Mouse (Mus musculus): ENCODE results near the gene Ifna14.
"Not testable (repeated sequence)": the region's sequence is repeated elsewhere in the genome, so short reads cannot be mapped to it uniquely, and the experiment has no call there.

The Ifna14 gene

DNA sequence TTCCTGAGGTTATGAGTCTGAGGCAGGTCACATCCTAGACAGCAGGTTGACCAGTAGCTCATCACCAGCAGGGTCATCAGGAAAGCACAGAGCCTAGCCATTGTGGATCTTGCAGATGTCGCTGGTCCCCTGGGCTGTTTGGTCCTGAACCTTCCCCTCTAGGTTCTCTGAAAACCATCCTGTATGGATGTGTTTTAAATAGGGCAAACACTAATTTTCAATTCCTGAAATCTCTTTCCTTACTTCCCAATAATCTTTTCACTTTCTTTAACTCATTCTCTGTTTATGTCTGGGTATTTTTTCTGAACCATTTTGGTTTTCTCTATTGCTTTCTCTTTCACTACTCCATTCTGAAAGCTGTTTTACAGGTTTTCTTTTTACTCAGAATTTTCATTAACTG lies at the start of gene Ifna14:
Ifna14 (minus strand) TSS at position 101 of the 400 bp plus-strand sequence.
- CTCF ChIA-PET: no interaction called here

GRCm38 (mm10) chr4:88603276-88603675 lies 31.7 kb upstream of the Ifna14 start, which contains the start of gene Ifna12:
Gene Ifna12 (minus strand): TSS chr4:88603376.
- CTCF ChIA-PET: no interaction called here

GRCm38 (mm10) chr4:88592285-88592684 lies 20.7 kb upstream of the Ifna14 start, which contains the start of gene Ifna9:
Gene Ifna9 (minus strand): TSS chr4:88592385.
- CTCF ChIA-PET: no interaction called here

DNA sequence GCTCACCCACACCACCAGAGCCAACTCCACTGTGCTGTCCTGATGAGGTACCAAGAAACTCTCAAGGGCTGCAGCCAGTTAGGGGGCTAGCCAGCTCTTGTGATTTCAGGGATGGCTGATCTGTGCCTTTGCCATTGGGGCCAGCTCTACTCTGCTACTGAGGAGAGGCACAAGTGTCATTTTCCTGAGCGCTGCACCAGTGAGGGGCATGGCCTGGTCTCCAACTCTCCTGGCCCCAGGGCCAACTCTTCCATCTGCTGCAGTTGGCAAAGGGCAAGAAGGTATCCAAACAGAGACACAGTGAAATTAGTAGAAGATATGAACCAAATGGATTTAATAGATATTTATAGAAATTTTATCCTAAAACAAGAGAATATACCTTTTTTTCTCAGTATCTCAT lies 9.8 kb downstream of the Ifna14 start:
- CTCF ChIA-PET: no interaction called here

- CTCF ChIA-PET: not testable (repeated sequence)
Measured at GRCm38 (mm10) chr4:88558145-88558544, 13.5 kb downstream of the Ifna14 start, which contains the start of gene Ifna15. Gene Ifna15 (minus strand): TSS chr4:88558245.

- CTCF ChIA-PET: interaction anchor here (0.5 kb wide), 1 partner anchor 173 kb away, joined by 6 read pairs; no protein-coding TSS in a partner anchor
Measured at GRCm38 (mm10) chr4:88550161-88550945, 21.2 kb downstream of the Ifna14 start.

DNA sequence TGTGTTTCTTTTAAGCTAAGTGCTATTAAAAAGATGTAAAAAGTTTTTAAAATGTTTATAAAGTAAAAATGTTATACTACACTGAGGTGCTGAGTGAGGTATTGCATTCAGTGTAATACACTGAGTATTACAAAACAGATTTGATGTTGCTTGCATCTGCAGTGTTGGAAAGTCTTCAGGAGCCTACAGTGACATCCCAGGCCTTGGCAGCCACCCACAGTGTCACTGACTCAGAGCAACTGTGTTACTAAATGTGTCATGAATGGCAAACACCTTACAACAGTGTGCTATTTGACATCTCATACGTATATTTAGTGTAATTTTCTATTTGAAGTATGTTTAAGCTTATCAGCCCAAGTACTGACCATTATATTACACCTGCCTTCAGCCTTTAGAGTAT lies 23.6 kb downstream of the Ifna14 start:
- CTCF ChIA-PET: interaction anchor here (0.6 kb wide), 1 partner anchor 806 kb away, joined by 4 read pairs; no protein-coding TSS in a partner anchor

DNA sequence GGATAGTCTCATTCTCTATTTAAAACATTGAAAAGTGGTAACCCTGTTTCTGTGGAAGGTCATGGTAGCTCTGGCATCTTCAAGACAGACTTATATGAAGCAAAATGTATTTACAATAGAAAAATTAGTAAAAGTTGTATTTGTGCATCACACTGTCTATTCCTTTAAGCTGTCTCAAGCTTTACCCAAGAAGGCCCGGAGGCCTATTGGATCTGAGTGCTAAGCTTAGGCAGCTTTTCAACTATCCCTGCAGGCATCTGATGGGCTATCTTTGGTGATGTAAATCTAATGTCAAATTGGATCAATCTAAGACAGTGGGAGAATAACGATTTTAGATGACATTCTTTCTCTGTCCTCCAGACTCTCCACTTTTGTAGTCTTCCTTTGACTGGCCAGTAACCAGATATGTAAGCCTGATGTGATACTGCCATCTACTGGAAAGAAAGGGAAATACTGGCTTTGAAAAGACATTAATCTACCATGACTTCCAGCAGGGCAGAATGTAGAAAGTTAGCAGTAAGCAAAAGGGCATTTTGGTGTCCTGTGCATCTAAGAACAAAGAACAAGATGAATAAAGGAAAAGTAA lies 27.9 kb downstream of the Ifna14 start:
- CTCF ChIA-PET: interaction anchor here (1.2 kb wide), 1 partner anchor 1188 kb away, joined by 3 read pairs; no protein-coding TSS in a partner anchor

DNA sequence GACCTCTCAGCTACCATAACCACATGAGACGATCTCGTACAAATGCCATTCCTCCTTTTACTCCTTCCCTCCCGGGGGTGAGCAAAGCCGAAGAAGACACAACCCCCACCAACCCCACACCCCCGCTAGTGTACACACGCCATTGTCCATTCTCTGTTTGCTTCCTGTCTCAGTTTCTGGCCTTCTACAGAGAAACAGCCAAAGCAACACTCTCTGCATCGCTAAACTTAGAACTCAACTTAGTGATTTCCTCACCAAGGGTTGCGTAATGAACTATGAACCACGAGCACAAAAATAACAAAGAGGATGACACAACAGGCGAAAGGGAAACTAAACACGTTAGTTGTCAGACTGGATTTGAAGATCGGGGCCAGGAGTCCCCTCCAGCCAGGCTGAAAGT lies 34.3 kb downstream of the Ifna14 start:
- CTCF ChIA-PET: no interaction called here

DNA sequence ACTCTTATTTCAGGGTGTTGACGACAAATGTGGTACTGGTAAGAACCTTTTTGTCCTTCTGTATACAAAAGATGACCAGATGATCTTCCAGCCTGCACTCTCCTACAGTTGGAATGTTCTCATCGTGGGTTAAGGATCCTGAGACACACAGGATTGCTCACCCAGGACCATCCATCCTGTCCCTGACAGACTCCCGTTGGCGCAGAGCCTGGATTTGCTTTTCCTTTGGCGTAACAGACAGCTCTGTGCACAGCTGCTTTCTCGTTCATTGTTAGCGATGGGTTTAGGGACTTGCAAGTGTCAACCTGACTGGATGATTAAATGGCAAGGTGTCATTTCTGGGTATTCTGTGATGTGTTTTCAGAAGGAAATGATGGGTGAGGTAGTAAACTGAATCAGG lies 35.0 kb downstream of the Ifna14 start:
- CTCF ChIA-PET: no interaction called here

GRCm38 (mm10) chr4:88535742-88536141 lies 35.9 kb downstream of the Ifna14 start:
- CTCF ChIA-PET: no interaction called here

DNA sequence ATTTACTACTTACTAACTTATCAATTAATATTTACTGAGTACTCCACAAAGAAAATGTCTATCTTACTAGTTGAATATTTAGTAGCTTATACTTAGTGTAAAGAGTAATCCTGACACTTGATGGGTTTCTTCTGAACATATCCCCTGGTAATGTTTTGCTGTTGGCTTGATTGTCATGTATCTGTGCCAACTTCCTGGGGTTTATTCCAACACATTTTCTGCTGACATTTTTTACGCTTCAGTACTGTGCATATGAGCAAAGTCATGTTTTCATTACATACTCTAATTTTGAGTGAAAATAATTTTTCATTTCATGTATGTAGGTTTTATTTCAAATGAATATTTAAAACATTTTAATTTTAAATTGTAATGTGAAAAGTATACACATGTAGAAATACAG lies 36.7 kb downstream of the Ifna14 start:
- CTCF ChIA-PET: no interaction called here

- CTCF ChIA-PET: no interaction called here
Measured at GRCm38 (mm10) chr4:88533499-88533898, 38.1 kb downstream of the Ifna14 start.

DNA sequence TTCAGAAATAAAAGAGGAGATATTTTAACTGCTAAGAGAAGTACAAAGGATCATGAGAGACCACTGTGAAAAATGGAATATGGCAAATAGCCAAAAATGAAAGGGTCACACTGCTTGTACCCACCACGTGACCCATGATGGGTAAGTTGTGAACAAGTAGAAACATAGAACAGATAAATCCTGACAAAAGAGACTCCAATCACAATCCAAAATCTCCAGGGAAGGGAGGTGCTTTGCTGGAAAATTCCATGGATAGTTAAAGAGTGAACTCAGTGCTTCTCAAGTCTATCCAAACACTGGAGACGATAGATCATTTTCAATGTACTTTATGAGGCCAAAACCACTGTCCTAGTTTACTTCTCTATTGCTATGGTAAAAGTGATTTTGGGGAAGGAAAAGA lies 40.7 kb downstream of the Ifna14 start:
- CTCF ChIA-PET: interaction anchor here (0.6 kb wide), 1 partner anchor 671 kb away, joined by 3 read pairs; no protein-coding TSS in a partner anchor

GRCm38 (mm10) chr4:88530271-88530670 lies 41.3 kb downstream of the Ifna14 start:
- CTCF ChIA-PET: no interaction called here

GRCm38 (mm10) chr4:88526379-88527049 lies 45.1 kb downstream of the Ifna14 start:
- CTCF ChIA-PET: no interaction called here

DNA sequence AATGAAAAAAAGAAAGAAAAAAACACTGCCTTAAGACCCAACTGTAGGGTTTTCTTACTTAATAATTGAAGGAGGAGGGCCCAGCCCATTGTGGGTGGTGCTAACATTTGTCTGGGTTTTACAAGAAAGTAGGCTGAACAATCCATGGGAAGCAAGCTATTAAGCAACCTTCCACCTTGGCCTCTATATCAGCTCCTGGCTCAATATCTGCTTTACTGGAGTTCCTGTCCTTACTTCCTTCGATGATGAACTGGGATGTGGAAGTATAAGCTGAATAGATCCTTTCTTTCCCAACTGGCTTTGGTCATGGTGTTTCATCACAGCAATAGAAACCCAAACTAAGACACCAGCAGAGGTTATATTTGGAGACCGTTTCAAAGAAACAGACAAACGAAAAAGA lies 46.2 kb downstream of the Ifna14 start:
- CTCF ChIA-PET: no interaction called here

DNA sequence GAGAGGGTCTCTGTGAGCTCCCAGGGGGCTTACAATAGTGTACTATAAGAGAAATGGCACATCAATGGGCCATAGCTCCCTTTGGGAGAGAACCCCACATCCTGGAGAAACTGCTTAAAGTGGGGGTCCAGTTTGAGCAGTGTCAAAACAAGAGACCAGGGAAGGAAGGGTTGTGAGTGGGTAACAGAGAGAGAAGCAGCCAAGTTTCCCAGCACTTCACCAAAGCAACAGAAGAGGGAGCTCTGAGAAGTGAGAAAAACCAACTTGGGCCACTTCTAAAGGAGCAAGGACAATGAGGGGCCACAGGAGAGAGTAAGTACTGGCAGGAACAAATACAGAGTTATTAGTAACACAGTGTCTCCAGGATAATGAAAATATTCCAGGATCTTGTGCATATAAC lies 48.4 kb downstream of the Ifna14 start:
- CTCF ChIA-PET: no interaction called here

GRCm38 (mm10) chr4:88522674-88523073 lies 48.9 kb downstream of the Ifna14 start, which contains the start of gene Ifnb1:
Gene Ifnb1 (minus strand): TSS chr4:88522774.
- CTCF ChIA-PET: no interaction called here

All from spleen, embryonic (tissue).